Mouse (Mus musculus) cerebellum, postnatal 25 days (tissue): Measurements from ENCODE around the gene Cfd.

Experiments
- DNase-seq, 2 experiments: peaks; one replicate each; pipeline ENCODE4 v3.0.0; 2021; ENCODE audit warnings: mixed read lengths in 2 of 2

The Cfd gene

DNA sequence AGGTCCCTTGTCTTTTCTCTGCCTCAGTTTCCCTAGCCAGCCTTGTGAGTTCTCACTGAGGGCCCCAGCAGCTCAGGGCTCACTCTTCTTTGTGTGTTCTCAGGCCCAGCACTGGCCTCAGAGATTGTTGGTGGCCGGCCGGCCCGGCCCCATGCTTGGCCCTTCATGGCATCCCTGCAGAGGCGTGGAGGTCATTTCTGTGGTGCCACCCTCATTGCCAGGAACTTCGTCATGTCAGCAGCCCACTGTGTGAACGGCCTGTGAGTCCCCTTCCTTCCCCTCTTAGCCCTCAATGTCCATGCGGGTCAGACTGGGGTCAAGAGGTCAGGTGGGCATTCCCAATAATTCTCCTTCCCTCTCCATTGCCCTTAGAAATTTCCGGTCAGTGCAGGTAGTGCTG is 4.0 kb upstream of the Cfd start:
- DNase-seq = no peak

DNA sequence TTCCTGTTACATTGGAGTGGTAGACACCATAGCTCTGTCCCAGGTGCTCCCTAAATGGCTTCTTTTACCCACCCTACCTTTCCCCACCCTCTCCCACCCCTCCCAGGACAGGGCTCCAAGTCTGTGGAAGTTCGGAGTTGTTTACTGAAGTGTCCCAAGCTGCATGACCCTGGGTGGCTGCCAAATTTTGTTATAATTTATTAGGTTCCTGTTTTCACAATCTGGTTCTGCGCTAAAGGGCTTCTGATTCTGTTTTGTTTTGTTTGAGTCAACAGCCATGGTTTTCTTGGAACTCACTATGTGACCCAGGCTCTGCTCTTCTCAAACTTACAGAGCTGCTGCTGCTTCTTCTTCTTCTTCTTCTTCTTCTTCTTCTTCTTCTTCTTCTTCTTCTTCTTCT is 1.3 kb upstream of the Cfd start:
- no peak for DNase-seq

DNA sequence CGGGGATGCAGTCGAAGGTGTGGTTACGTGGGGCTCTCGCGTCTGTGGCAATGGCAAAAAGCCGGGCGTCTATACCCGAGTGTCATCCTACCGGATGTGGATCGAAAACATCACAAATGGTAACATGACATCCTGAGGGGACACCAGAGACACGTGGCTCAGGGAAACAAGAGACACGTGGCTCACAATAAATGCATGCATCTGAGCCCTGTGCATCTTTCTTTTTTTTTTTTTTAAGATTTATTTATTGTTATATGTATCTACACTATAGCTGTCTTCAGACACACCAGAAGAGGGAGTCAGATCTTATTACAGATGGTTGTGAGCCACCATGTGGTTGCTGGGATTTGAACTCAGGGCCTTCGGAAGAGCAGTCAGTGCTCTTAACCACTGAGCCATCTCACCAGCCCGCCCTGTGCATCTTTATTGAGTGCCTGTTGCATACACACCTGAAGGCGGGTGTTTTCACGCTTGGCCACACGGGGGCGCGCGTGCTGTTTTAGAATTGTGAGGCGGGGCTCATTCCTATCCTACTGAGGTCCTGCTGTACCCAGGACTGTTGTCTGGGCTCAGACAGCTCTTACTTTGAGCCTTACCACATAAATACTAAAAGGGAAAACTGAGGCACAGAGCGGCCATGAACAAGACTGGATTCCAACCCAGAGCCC is 1.9 kb downstream of the Cfd start:
- peak; percentile 87 to 93 for DNase-seq

DNA sequence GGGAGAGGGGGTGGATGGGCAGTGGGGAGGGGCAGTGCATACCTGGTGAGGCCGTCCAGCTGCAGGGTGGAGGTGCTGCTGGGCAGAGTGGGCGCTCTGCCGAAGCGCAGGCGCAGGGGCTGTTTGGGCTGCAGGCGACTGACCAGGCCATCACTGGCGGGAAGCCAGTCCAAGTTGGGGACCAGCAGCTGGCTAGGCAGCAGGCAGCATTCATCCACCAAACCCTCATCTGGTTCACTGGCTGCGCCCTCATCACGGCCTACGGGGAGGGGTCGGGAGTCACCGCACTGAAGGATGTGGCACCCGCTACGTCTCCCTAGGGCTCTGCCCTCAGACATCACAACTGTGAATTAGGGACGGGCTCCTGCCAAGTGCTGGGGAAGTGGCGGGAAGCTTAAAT is 5.7 kb downstream of the Cfd start:
- DNase-seq = peak in 1 of 2 experiments; percentile 28

DNA sequence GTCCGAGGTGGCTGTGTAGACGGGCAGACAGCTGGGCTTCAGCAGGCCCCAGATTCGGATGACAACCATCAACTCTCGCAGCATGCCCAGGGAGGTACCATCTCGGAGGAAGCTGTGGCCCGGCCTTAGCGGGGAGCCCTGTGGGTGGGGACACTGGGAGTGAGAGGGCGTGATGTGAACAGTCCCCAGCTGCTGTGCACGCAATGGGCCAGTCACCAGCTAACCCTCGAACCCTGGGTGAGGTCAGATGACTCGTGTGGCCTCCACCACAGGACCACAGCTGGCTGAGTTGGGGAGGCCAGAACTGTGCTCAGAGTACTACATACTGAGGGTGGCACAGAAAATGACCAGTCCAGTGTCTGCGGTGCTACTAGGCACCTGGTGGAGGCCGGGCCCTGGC is 6.2 kb downstream of the Cfd start:
- DNase-seq = no peak

DNA sequence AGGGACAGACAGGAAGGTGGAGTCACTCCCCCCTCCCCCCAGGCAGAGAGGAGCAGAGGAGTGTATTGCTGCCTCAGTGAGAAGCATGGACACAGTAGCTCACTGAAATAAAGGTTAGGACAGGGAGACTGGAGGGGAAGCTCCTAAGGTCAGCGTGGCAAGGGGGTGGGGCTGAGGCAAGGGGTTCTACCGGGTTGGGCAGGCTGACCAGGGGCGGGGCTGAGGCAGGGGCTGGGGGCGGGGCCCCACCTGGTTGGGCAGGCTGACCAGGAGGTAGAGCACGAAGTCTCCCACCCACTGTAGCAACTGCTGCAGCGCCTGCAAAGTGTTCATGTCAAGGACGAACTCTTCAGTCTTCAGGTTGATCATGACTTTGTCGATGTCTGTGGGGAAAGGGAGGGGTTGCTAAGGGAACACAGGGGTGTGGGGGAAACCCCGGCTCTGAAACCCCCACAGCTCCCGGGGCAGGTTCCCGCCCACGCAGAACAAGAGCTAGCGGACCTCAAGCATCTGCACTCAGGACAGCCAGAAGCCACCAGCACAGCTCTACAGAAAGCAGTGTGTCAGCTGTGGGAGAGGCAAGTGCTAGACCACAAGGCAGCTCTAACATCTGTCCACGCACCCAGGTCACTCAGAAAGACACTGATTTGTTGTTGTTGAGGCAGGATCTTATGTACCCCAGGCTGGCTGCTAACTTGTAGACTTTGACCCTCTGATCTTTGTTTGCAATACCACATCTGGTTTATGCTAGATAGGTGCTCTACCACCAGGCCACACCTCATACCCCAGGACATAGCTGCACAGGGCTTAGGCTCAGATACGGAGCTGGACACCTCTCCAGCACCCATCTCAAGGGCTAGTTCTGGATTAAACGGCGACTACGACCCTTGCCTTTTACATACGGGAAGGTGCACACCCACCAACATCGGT is 6.9 kb downstream of the Cfd start:
- DNase-seq = peak in 1 of 2 experiments; percentile 11

DNA sequence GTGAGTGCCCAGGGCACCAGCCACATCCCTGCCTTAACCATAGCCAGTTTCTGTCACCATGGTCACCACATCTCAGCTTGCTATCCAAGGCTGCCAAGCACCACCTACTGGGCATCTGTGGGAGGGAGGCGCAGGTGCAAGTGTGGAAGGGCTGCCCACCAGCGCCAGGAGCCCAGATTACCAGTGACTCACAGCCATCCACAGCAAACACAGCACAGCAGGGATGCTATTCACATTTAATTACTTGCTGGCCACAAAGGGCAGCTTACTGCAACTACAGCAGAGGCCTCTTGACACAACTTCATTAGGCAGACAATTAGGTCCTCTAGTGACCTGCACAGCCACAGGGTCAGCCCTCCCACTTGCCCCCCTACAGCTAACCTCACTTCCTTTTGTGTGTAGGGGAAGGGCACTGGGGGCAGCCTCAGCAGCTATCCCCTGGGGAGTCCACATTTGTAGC is 10.3 kb downstream of the Cfd start:
- DNase-seq = no peak

DNA sequence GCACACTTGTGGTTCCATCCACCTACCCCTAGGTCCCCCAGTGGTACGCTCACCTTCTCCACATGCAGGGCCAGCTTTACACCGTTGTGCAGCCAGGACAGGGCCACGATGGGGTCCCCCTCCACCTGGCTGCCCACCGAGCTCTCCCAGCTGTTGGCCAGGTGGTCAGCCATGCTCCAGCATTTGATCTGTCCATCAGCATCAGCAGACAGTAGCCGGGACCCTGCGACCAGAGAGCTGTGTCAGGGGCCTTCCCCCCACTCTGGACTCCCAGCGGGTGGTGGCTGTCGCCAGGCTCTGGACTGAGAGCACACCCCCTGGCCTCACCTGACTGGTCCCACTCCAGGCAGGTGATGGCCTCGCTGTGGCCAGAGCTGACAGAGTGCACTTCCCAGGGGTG is 16.1 kb downstream of the Cfd start:
- DNase-seq = peak in 1 of 2 experiments; percentile 25

DNA sequence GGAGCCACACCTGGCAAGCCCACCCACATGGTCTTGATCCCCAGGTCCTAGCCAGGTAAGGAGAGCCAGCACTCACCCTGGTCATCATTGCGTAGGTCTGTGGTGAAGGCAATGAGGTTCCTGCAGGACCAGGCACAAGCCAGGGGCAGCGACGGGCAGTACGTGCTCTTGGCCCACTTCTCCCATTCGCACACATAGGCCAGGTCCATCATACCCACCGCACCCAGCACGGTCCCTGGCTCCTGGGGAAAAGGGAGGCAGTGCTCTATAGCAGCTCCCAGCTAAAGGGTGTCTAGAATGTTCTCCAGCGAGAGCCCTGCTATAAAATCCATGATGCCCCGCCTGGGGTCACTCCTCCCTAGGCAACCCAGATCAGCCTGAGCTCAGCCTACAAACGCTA is 16.8 kb downstream of the Cfd start:
- DNase-seq = peak in 1 of 2 experiments; percentile 24

DNA sequence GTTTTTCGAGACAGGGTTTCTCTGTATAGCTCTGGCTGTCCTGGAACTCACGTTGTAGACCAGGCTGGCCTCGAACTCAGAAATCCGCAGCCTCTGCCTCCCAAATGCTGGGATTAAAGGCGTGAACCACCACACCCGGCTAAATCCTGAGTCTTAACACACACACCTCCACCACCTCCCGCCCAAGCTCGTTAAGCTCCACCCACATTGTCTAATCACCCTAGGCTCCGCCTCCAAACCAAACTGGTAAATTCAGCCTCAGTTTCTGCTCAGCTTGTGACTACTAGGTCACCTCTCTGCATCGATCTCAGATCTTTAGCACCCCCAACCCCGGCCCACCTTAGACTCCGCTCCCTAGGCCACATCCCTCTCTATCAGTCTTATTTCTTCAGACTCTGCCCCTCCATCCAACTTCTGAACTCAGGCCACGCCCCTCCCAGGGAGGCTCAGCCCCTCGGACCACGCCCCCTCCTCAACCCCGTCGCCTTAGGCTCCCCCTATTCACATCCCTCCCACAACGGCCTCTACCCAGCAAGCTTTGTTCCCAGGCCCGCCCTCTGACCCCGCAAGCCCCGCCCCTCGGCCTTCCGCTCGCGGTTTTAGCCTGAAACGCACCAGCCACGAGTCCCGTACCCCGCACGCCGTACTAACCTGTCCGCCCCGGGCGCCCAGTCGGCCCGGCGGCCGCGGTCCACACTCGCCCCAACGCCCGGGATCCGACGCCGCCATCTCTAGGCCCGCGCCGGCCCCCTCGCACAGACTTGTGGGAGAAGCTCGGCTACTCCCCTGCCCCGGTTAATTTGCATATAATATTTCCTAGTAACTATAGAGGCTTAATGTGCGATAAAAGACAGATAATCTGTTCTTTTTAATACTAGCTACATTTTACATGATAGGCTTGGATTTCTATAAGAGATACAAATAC is 17.8 kb downstream of the Cfd start, which contains the start of gene Med16:
Gene Med16 (minus strand): TSS at position 757 of the 925 bp plus-strand sequence.
- peak; percentile 96 to 97 for DNase-seq

DNA sequence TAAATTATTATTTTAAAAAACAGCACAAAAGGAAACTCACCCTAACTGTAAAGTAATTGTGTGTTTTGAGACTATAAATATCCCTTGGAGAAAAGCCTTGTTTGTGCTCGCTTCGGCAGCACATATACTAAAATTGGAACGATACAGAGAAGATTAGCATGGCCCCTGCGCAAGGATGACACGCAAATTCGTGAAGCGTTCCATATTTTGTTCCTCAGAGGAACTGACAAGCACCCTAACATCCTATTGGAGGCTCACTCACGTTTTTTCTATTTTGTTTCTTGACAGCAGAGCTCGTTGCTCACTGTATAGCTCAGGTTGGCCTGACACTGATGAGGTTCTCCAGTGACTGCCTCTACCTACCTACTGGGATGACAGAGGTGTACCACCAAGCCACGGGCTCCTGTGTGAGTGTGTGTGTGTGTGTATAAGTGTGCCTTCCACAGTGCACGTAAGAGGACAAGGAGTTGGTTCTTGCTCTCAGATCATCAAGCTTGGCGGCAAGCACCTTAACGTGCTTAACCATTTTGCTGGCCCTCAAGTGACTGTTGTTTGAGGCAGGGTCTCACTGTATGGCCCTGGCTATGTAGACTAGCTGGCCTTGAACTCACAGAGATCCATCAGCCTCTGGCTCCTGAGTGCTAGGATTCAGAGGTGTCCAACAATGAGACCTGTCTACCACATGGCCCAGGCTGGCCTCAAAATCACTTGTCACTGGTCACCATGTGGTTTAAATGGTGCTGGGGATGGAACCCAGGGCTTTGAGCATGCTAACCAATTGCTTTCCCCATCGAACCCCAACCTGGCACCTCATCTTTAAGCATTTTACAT is 18.7 kb downstream of the Cfd start:
- DNase-seq = peak; percentile 40 to 65

DNA sequence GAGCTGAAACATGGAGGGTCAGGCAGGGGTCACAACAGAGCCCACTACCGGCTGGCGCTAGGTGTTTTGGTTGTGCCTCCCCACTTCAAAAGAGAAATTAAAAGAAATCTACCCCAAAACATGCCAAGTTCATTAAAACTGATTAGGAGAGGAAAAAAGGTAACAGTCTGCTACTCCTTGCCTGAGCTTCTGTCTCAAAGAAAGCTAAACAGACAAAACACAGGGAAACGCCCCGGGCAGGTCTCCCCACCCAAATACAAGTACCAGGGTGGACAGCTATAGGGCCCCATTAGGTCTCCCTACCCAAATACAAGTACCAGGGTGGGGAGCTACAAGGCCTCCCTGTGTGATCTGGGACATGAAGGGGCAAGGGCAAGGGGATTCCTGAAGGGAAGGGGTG is 19.9 kb downstream of the Cfd start, which contains the start of gene Gm26602:
Gene Gm26602 (plus strand): TSS at position 301 of the 400 bp plus-strand sequence.
- DNase-seq = no peak

DNA sequence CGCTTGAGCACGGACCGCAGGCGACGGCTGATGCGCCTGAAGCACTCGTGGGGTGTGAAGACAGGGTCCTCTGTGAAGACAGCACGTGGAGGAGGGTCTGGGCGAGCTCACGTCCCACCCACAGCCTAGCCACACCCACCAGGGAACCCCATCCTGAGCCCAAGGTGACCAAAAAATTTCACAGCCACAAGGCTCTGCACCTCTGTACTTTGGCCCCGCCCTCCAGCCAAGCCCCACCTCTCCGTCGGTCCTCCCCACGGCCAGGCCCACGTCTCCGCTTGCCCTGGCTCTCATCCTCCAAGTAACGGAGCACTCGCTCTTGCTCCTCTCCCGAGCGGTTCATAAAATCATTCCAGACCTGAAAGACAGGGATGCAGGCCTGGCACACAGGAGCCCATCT is 21.8 kb downstream of the Cfd start:
- DNase-seq = no peak

DNA sequence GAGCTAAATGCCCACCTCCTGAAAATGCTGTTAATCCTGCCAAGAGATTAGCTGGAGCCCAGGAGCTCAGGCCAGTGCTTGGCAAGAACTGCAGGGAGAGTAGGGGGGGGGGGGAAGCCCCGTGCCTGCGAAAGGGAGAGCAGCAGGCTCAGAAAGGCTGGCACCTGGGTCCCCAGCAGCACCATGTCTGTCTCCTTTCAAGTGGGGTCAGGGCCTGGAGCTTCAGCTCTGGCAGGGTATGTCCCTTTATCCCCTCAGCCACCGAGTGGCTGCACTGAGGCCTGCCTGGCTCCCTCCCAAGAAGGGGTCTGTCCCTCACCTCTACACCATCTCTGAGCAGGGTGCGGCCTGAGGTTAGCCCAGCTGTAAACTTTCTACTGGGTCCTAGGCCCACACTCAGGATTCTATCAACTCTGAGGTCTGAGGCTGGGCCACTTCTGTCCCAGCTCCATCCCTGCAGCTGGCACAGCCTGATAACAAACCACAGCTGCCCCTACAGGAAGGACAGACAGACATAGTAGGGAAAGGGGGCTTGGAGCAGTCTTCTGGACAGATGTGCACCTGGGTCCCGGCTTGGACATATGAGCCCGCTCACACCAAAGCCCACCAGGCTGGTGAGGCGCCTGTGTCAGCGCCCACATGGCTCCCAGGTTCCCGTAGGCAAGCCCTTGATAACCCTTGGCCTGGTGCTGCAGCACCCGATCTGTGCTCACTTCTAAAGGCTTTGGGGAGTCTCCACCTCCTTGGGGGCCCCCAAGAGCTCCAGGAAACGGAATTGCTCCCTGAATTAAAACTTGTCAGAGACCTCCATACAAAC is 23.7 kb downstream of the Cfd start:
- DNase-seq = no peak

DNA sequence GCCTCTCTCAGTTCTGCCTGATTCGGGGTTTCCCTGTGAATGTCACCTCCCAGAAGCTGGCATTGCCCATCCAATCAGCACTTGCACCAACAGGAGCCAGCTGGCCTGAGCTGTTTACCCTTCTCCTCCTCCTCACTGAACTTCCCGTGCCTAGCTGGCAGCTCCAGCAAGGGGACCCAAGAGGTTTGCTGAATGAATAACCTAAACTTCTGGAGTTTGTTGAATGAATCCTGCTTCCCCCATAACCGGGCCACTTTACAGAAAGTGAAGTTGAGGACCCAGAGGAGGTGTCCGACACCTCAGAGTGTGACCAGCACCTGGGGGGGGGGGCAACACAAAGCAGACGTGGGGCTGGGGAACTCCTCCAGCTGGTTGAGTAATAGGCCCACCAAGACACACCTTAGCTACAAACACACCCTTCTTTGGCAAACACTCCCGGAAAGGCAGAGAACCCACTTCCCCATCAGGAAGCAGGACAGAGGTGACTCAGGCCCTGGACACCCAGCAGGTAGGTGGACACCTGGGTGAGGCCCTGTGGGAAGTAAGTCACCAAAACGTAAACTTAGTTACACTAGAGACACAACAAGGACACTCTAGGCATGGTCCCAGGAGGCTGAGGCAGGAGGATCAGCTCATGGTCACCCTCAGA is 24.4 kb downstream of the Cfd start:
- DNase-seq = no peak

DNA sequence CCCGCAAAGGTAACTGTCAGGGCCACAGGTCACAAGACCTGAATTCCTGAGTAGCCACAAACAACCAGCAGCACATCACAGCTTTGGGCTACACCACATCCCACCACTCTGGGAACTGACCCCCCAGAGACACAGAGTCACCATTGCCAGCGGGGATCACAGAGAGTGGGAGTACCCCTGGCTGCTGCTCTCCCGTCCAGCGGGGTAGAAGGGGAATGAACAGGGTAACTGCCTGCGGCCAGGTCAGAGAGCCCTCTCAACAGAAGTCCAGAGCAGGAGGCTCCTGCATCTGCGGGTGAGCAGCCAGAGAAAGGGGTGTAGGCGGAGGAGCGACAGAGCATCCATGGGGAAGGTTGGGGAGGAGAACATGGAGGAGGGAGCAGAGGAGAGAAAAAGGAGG is 25.4 kb downstream of the Cfd start:
- DNase-seq = peak in 1 of 2 experiments; percentile 40

DNA sequence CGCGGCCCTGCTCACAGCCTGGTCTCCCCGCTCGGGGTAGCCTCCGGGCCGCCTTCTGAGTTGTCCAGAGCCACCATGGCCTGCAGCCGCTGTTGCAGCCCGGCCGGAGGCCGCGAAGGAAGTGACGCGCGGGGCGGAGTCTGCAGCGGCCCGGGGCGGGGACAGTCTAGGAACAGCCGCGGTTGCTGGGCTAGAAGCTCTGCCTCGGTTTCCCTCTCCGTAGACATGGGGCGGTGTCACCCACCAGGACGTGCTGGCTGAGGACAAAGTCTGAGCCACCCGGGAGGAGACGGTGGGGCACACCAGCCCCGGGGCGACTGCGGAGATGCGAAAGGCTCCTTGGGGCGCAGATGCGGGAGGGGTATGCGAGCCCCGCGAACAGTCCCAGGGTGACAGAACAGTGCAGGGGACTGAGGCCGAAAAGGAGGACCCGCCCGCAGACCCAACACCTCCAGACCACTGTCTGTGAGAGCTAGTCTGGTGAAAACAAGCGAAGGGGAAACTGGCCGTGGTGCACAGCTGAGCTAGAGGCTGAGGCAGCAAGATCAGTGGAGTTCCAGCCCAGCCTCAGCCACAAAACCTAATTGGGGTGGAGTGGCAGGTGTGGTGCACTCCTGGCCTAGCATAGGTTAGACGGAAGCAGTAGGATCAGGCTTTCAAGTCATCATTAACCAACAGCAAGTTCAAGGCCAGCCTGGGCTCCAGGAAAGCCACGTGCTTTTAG is 26.3 kb downstream of the Cfd start, which contains the start of gene Kiss1r:
Gene Kiss1r (plus strand): TSS at position 164 of the 724 bp plus-strand sequence.
- peak; percentile 89 to 93 for DNase-seq

DNA sequence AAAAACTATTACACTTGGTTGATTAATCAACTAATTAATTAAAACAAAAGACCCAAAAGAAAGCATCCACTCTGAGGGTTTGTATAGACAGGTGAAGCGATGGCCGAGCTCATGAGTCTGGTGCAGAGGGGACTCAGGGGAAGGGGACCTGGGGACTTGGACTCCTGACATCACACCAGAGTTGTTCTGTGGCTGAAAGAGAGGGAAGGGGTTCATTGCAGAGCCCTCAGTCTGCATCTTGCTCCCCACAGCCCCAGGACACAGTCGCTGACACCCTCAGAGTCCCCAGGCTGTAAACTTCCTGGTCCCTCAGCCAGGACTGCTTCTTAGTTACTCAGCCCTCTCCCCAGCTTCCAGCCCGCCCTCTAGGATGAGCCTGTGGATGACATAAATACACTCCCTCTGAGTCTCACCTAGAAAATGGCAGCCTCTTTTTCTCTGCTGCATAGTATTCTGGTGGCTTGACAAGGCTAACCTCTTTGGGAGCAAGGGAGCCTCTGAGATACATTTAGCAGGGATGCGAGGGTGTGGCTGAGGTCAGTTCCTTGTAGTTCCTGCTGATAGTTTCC is 27.0 kb downstream of the Cfd start:
- no peak for DNase-seq
